Mouse (Mus musculus) thymus, adult 2 months (tissue): Measurements from ENCODE around the gene Dnaaf1.

Experiments
- CTCF ChIP-seq: fragments of 200-500 bp; IDR thresholded peaks from 2 replicates; pipeline ENCODE4 v1.5.1; 2012; ENCODE audit warnings: mild to moderate bottlenecking, control low read depth, low read length, moderate library complexity, borderline replicate concordance; ENCODE audit not compliant: control insufficient read depth, poor library complexity, insufficient read depth; ENCODE audit errors: extremely low read depth
- POLR2A ChIP-seq: fragments of 200-500 bp; IDR thresholded peaks from 2 replicates; pipeline ENCODE4 v1.6.1; 2012; ENCODE audit warnings: mild to moderate bottlenecking, low read length, control low read depth, moderate library complexity; ENCODE audit not compliant: control insufficient read depth, poor library complexity, insufficient read depth; ENCODE audit errors: extremely low read depth

GRCm38 (mm10) chr8:119569881-119570280, 5.2 kb upstream of the Dnaaf1 start:
- TF ChIP-seq POLR2A (peak; percentile 68), CTCF (no peak)
